Mouse (Mus musculus): Measurements from ENCODE around the gene Gch1.
"Not testable (repeated sequence)": the region's sequence is repeated elsewhere in the genome, so short reads cannot be mapped to it uniquely, and the experiment has no call there.

The Gch1 gene

DNA sequence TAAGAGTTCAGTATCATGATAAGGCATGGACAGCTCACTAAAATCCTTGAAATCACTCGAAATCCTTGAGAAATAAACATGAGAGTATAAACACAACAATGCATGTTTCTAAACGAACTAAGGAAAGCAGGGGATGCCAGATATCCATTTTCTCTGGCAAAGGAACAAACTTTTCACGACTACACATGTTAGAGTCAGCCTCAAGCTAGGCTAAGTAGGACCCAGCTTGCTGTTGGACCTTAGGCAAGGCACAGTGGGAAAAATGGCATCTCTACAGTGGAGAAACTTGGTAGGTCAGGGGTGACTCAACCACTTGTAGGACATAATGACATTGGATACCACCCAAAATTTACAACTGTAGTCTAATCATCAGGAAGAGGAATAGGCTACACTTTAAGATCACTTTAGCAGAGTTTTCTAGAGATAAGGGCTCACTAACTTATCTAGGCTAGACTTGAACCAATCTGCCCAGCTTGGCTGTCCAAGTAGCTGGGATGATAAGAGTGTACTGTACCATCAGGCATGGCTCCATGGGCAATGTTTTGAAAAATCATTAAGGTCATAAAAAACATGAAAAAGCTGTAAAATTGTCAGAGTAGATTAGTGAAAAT, 18.6 kb downstream of the Gch1 start:
- DNase-seq (ENCODE audit: extremely low spot score, low read depth, low spot score): no peak

- DNase-seq (ENCODE audit: extremely low spot score, low read depth, low spot score): no peak
Observed at GRCm38 (mm10) chr14:47169677-47170410, 19.4 kb downstream of the Gch1 start.

- DNase-seq (ENCODE audit: extremely low spot score, low read depth, low spot score): no peak
Observed at GRCm38 (mm10) chr14:47165741-47166140, 23.5 kb downstream of the Gch1 start.

- no peak for DNase-seq (ENCODE audit: extremely low spot score, low read depth, low spot score)
Observed at GRCm38 (mm10) chr14:47165117-47165516, 24.1 kb downstream of the Gch1 start.

DNA sequence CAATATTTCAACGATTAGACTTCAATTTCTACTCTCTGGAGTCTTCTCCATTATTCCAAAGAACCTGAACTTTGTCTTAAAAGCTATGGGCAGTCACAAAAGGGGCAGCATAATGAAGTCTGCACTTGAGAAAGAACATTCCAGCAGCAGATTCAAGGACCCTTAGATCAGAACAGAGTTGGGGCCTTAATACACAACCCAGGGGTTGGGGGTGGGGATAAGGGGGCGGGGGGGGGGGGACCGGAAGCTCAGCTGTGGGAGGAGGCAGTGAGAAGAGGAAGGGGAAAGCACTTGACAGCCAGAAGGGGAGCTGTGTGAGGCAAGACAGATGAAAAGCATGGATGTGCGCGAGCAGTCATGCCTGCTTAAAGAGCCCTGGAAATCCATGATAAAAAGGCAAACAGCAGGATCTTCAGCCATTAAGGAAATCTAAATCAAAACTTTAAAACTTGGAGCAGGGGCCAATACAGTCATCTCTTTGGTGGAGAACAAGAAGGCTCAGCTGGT, 27.2 kb downstream of the Gch1 start:
- DNase-seq (ENCODE audit: extremely low spot score, low read depth, low spot score): no peak

- no peak for DNase-seq (ENCODE audit: extremely low spot score, low read depth, low spot score)
Observed at GRCm38 (mm10) chr14:47160051-47160640, 29.1 kb downstream of the Gch1 start.

GRCm38 (mm10) chr14:47154303-47154702, 34.9 kb downstream of the Gch1 start:
- DNase-seq (ENCODE audit: extremely low spot score, low read depth, low spot score): no peak

- no peak for DNase-seq (ENCODE audit: extremely low spot score, low read depth, low spot score)
Observed at GRCm38 (mm10) chr14:47151306-47151705, 37.9 kb downstream of the Gch1 start.

- no peak for DNase-seq (ENCODE audit: extremely low spot score, low read depth, low spot score)
Observed at GRCm38 (mm10) chr14:47144326-47144725, 44.9 kb downstream of the Gch1 start.

DNA sequence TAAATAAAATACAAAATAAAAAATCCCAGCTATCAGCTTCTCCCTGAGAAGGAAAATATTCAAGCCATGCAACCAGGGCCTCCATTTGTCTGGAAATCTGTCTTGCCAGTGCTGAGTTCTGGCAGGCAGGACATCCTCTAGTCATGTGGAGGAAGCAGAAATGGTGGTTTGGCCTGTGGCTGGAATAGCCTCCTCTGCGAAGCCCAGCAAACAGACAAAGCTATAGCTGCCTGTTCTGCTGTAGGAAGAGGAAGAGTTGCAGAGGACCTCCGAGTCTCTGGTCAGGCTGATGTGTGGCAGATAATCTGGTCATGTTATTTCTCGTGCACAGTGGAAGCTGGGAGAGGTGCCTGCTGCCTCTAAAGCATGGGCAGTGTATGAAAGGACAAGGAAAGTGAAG, 50.4 kb downstream of the Gch1 start:
- DNase-seq (ENCODE audit: extremely low spot score, low read depth, low spot score): no peak

DNA sequence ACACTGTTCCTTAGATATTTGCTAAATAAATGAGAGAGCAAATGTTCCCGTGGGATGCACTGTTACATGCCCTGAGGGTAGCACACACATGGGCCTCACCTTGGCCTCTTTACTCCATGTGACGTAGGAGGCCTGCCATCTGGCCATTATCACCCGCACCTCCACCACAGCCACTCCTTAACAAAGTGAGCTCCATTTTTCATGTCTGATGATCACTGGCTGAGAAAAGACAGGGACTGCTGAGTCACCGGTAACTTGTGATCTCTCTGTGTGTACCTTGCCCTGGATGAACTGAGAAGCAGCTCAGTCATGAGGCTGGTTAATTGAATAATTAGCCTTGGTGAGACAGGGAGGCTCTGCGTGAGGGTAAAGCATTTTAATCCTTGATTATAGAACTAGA, 52.6 kb downstream of the Gch1 start:
- no peak for DNase-seq (ENCODE audit: extremely low spot score, low read depth, low spot score)

DNA sequence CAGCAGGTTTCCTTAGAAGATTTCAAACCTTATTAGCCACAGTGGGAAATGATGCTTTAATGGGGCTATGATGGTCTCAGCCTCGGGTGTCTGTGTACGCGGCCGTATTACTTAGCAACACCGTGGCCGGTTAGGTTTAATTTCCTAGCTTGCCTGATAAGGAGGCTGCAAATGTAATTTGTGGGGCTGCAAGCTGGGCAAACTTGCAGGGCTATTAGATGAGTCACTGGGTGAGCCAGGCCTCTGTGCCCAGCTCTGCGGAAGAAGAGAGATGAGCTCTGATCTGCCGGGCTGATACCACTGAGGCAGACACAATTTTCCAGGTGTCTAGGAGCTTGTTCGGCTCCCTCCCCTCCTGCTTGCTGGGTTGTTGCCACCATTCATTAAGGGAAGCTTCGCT, 55.3 kb downstream of the Gch1 start:
- DNase-seq (ENCODE audit: extremely low spot score, low read depth, low spot score): no peak

DNA sequence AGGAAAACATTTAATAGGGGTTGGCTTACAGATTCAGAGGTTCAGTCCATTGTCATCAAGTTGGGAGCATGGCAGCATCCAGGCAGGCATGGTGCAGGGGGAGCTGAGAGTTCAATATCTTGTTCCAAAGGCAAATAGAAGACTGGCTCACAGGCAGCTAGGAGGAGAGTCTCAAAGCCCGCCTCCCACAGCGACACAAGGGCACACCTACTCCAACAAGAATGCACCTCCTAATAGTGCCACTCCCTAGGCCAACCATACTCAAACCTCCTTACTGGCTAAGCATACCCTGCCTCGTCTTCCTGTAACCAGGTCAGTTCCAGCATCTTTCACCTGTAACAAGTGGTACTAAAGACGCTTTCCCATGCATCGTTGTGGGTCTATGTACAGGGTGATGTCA, 61.2 kb downstream of the Gch1 start:
- DNase-seq (ENCODE audit: extremely low spot score, low read depth, low spot score): no peak

GRCm38 (mm10) chr14:47117522-47117921, 71.7 kb downstream of the Gch1 start:
- no peak for DNase-seq (ENCODE audit: extremely low spot score, low read depth, low spot score)

DNA sequence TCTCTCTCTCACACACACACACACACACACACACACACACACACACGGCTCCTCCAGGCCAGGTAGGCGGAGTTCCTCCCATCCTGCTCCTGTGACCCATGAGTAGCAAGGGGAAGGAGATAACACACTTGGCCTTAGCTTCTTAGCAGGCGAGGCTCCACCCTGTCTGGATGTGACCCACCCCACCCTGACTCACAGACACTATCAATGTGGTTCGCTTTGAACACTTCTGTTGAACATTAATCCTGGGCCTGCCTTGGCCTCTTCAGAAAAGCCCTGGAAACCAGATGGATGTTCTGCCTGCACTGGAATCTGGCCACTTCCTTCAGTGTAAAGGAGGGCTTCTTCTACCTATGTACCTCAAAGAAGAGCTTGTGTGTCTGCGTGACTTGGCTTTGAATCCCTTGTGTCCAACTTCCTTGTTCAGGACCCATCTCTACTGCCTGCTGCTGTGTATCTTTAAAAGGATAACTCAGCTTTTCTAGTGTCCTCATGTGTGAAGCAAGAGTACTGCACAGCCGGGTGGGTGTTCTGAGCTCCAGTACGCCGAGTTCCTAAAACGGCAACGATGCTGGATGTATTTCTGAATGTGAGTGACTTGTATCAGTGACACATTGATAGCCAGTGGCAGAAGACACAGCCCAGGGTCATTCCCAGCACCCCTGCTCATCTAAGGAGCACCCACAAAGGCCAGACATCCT, 73.0 kb downstream of the Gch1 start:
- DNase-seq (ENCODE audit: extremely low spot score, low read depth, low spot score): no peak

GRCm38 (mm10) chr14:47115154-47115553, 74.1 kb downstream of the Gch1 start:
- no peak for DNase-seq (ENCODE audit: extremely low spot score, low read depth, low spot score)

DNA sequence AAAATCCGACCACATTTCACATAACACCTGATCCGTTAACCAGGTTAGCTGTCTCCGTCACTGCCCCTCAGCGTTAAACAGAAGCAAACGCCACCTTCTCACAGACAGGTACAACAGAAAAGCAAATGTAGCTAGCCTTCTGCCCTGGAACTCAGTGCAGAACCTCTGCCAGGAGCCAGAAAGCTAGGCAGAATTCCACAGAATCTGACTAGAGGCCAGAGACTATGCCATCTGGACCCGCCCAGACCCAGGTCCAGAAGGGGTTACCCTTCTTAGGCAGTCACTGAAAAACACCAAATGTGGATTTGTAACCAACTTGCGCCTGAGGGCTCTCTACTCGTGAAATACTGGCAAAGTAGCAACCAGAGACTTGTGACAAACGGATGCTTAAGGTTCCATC, 77.9 kb downstream of the Gch1 start:
- no peak for DNase-seq (ENCODE audit: extremely low spot score, low read depth, low spot score)

GRCm38 (mm10) chr14:47110391-47110790, 78.8 kb downstream of the Gch1 start:
- not testable (repeated sequence) for DNase-seq (ENCODE audit: extremely low spot score, low read depth, low spot score)

DNA sequence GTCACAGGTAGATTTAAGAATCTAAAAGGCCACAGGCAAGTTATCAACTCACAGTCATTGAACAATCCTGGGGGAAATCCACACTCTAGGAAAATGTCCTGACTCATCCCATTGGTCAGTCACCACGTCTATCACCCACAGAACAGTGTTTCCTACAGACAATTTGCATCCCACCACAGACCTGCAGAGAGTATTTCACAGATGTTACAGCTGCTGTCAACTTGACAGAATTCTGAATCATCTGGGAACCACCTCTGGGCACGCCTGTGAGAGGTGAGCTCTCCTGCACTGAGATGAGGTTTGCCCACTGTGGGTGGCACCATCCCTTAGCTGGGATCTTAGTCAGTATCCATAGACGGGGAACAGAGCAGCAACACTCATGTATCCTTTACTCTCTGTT, 81.8 kb downstream of the Gch1 start:
- no peak for DNase-seq (ENCODE audit: extremely low spot score, low read depth, low spot score)

DNA sequence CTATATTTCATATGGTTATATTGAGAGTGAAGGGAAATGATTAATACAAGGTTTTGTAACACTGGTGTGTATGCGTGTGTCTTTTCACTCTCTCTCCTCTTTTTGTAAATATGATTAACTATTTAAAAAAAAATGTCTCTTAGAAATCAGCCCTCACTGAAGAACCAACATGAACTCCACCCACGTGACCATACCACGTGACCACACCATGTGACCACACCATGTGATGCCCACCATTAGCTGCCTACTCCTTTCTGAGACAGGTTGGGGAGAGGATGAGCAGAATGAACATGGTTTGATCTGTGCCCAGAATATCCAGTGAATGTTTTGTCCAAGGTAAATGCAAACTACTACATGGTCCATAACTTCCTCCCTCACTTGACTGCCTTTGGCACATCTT, 83.5 kb downstream of the Gch1 start:
- DNase-seq (ENCODE audit: extremely low spot score, low read depth, low spot score): no peak

GRCm38 (mm10) chr14:47105174-47105557, 84.0 kb downstream of the Gch1 start:
- DNase-seq (ENCODE audit: extremely low spot score, low read depth, low spot score): no peak

Measured in hindlimb bud, embryonic 11.5 days (tissue).